Mouse (Mus musculus): ENCODE data around the gene Lrrc37a. TPM values are rescaled to one million over a fixed set of nuclear protein-coding genes. Genes with fewer than 3 reads are reported as not detected.

The Lrrc37a gene
- total and polyA plus RNA-seq, 3 experiments = not detected

- no peaks in the 10 kb centered on the region for H3K9me3 ChIP-seq (replicated peaks; ENCODE audit: insufficient read depth, low read length)
- H3K27me3 ChIP-seq (ENCODE audit: control insufficient read depth in 1 of 2, insufficient read depth in 2 of 2, low read length in 2 of 2) = peaks cover 16 to 23% of the 10 kb centered on the region in 2 experiments
- no peak overlapping the region for H3K4me3 ChIP-seq (ENCODE audit: control insufficient read depth in 1 of 2, insufficient read depth in 1 of 2, low read depth in 2 of 2, low read length in 2 of 2)
- no peaks in the 10 kb centered on the region for H3K4me1 ChIP-seq (ENCODE audit: control insufficient read depth in 1 of 2, insufficient read depth in 2 of 2, low read length in 2 of 2)
- TF ChIP-seq ETS1 (IDR thresholded peaks at IDR 0.05; ENCODE audit: low read depth, low read length) = no peak
- TF ChIP-seq MYC (IDR thresholded peaks at IDR 0.05; ENCODE audit: low read depth, low read length) = no peak
- no peak for TF ChIP-seq MAFK (IDR thresholded peaks at IDR 0.05; ENCODE audit: borderline replicate concordance, low read depth, low read length)
- no peak for TF ChIP-seq ELF1 (IDR thresholded peaks at IDR 0.05; ENCODE audit: low read depth, low read length)
- TF ChIP-seq MXI1 (IDR thresholded peaks at IDR 0.05; ENCODE audit: low read depth, low read length) = no peak
- no peak for TF ChIP-seq POLR2AphosphoS5 (IDR thresholded peaks at IDR 0.05; ENCODE audit: borderline replicate concordance, low read depth, low read length)
- no peak for TF ChIP-seq SMC3 (IDR thresholded peaks at IDR 0.05; ENCODE audit: low read depth, low read length)
- TF ChIP-seq SIN3A (IDR thresholded peaks at IDR 0.05; ENCODE audit: low read length) = no peak
- no peak for TF ChIP-seq RCOR1 (IDR thresholded peaks at IDR 0.05; ENCODE audit: low read depth, low read length)
- no peak for TF ChIP-seq JUND (IDR thresholded peaks at IDR 0.05; ENCODE audit: low read depth, low read length)
- no peak overlapping the region for H3K27ac ChIP-seq (ENCODE audit: control insufficient read depth, low read depth, low read length)
- no peak overlapping the region for H3K9ac ChIP-seq (ENCODE audit: control insufficient read depth, low read depth, low read length, poor library complexity, severe bottlenecking)
- H3K79me2 ChIP-seq (ENCODE audit: control insufficient read depth, insufficient read depth, low read length, poor library complexity) = no peaks in the 10 kb centered on the region
- no peak for DNase-seq (ENCODE audit: low read depth, low spot score)
- H3K36me3 ChIP-seq (ENCODE audit: control insufficient read depth in 1 of 2, insufficient read depth in 2 of 2, low read length in 2 of 2) = no peaks in the 10 kb centered on the region
Observed at GRCm38 (mm10) chr11:103425031-103425430, 79.4 kb downstream of the Lrrc37a start.

- Histone ChIP-seq H3K79me2 (ENCODE audit: control insufficient read depth, insufficient read depth, low read length, poor library complexity) (no peaks in the 10 kb centered on the region), H3K4me1 (ENCODE audit: control insufficient read depth in 1 of 2, insufficient read depth in 2 of 2, low read length in 2 of 2) (no peaks in the 10 kb centered on the region), H3K27me3 (ENCODE audit: control insufficient read depth in 1 of 2, insufficient read depth in 2 of 2, low read length in 2 of 2) (peaks cover 5 to 17% of the 10 kb centered on the region in 2 experiments; a peak in 3 of 4 replicates), H3K9me3 (replicated peaks; ENCODE audit: insufficient read depth, low read length) (no peaks in the 10 kb centered on the region), H3K36me3 (ENCODE audit: control insufficient read depth in 1 of 2, insufficient read depth in 2 of 2, low read length in 2 of 2) (no peaks in the 10 kb centered on the region), H3K4me3 (ENCODE audit: control insufficient read depth in 1 of 2, insufficient read depth in 1 of 2, low read depth in 2 of 2, low read length in 2 of 2) (no peak overlapping the region), H3K9ac (ENCODE audit: control insufficient read depth, low read depth, low read length, poor library complexity, severe bottlenecking) (no peak overlapping the region), H3K27ac (ENCODE audit: control insufficient read depth, low read depth, low read length) (no peak overlapping the region)
- DNase-seq (ENCODE audit: low read depth, low spot score) = no peak
- TF ChIP-seq MAX (IDR thresholded peaks at IDR 0.05; ENCODE audit: low read length) = no peak
- no peak for TF ChIP-seq MXI1 (IDR thresholded peaks at IDR 0.05; ENCODE audit: low read depth, low read length)
- TF ChIP-seq ELF1 (IDR thresholded peaks at IDR 0.05; ENCODE audit: low read depth, low read length) = no peak
- TF ChIP-seq SIN3A (IDR thresholded peaks at IDR 0.05; ENCODE audit: low read length) = no peak
- TF ChIP-seq ZMIZ1 (IDR thresholded peaks at IDR 0.05; ENCODE audit: low read depth, low read length) = no peak
- no peak for TF ChIP-seq EP300 (IDR thresholded peaks at IDR 0.05; ENCODE audit: low read depth in 1 of 2, low read length in 2 of 2)
- no peak for TF ChIP-seq CTCF (IDR thresholded peaks at IDR 0.05 in 2 of 3, conservative IDR thresholded peaks at IDR 0.05 in 1 of 3; ENCODE audit: control insufficient read depth in 1 of 3, insufficient read depth in 1 of 3, low read depth in 2 of 3, low read length in 3 of 3, poor library complexity in 1 of 3, severe bottlenecking in 1 of 3)
- TF ChIP-seq USF1 (IDR thresholded peaks at IDR 0.05; ENCODE audit: low read depth, low read length) = no peak
- no peak for TF ChIP-seq TCF12 (IDR thresholded peaks at IDR 0.05; ENCODE audit: low read depth, low read length)
- TF ChIP-seq POLR2AphosphoS2 (IDR thresholded peaks at IDR 0.05; ENCODE audit: low read length) = no peak
- TF ChIP-seq HCFC1 (IDR thresholded peaks at IDR 0.05; ENCODE audit: low read depth, low read length) = no peak
- no peak for TF ChIP-seq CHD1 (IDR thresholded peaks at IDR 0.05; ENCODE audit: low read depth, low read length)
- no peak for TF ChIP-seq GABPA (IDR thresholded peaks at IDR 0.05; ENCODE audit: low read depth, low read length)
- no peak for TF ChIP-seq KAT2A (conservative IDR thresholded peaks at IDR 0.05; ENCODE audit: low read depth, low read length)
- TF ChIP-seq MAFK (IDR thresholded peaks at IDR 0.05; ENCODE audit: borderline replicate concordance, low read depth, low read length) = no peak
- TF ChIP-seq TBP (IDR thresholded peaks at IDR 0.05; ENCODE audit: low read depth, low read length) = no peak
- TF ChIP-seq NELFE (IDR thresholded peaks at IDR 0.05; ENCODE audit: low read depth, low read length) = no peak
- TF ChIP-seq ZNF384 (IDR thresholded peaks at IDR 0.05; ENCODE audit: low read depth, low read length) = no peak
Observed at GRCm38 (mm10) chr11:103419667-103420066, 84.7 kb downstream of the Lrrc37a start.

All from MEL (cell line).